In the genomic region with DNA sequence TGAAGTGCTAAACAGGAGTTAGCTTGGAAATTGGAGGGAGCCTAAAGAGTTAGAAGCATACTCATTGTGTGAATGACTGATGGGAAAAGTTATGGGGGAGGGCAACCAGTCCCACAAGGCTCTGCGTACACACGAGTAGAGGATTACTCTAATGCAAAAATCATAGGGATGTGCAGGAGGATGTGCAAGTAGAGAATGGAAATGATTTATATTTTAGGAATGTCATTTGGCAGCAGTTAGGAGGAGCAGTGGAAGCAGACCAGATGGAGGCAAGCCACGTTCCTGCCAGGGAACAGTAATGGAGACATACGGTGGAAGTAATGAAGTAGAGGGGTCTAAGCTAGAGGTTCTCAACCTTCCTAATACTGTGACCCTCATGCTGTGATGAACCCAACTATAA, we compare ENCODE assay signal across 19 mouse cellular contexts.
DNase-seq lines count a peak whose midpoint lies in the region; ATAC-seq lines count a peak whose summit lies in the region.
"Had no signal": no experiment of that assay in that cellular context is flagged by ENCODE, and none has a peak within 500 bp of the region (broad histone marks: within the 10 kb centered on the region; RNA-seq: fewer than 3 reads in every experiment).

No protein-coding gene starts in this region.

- ATAC-seq in frontal cortex, adult (ENCODE audit: low TSS enrichment): peak; percentile 94
- ATAC-seq: activated CD4-positive, CD25-positive, alpha-beta regulatory T cell, adult 4 months; inflammation-experienced regulatory T-cells, adult 6 months; liver, embryonic 12.5 days had no signal

- intact Hi-C loops in left cerebral cortex, postnatal 14 days (cut with DNase I): no loop called here
- intact Hi-C loops in left cerebral cortex, postnatal 4 days (cut with DNase I): no loop called here

- no peak for DNase-seq in frontal cortex, postnatal 25 days (ENCODE audit: low spot score in 2 of 2)
- peak; percentile 40 to 41 for DNase-seq in left cerebral cortex, postnatal 14 days (ENCODE audit: low spot score in 2 of 2)
- DNase-seq in left cerebral cortex, postnatal 4 days: no peak
- peak; percentile 58 for DNase-seq in Muller cell, postnatal 12 days (ENCODE audit: inconsistent ontology term)
- DNase-seq in brain, adult 2 months (ENCODE audit: low read depth, low spot score): peak; percentile 40
- DNase-seq in thymus, postnatal 36 days: no peak
- DNase-seq in heart, postnatal 4 days: no peak
- DNase-seq: adrenal gland, postnatal 14 days; gastrocnemius, postnatal 25 days; kidney, adult 2 months; lung, adult 2 months; lung, postnatal 4 days; retina, postnatal 1 day; spleen, adult 18-20 months; thymus, adult 18-20 months had no signal

Comparison
In these comparisons a context has a peak if more than half of its experiments do, and no peak if none do; other contexts are left out.
1. DNase-seq: peak in left cerebral cortex, postnatal 14 days (2 of 2), Muller cell, postnatal 12 days (single experiment) and brain, adult 2 months (single experiment); none in frontal cortex, postnatal 25 days (0 of 2), left cerebral cortex, postnatal 4 days (single experiment), thymus, postnatal 36 days (0 of 2) and heart, postnatal 4 days (single experiment).